Mouse (Mus musculus) midbrain, embryonic 14.5 days (tissue): ENCODE data around the gene Cenpv. TPM values are rescaled to one million over a fixed set of nuclear protein-coding genes. Genes with fewer than 3 reads are reported as not detected.

Source experiments
- ATAC-seq: fragments of 200-750 bp; cut with Nextera tagmentation; 2 replicates; pipeline ENCODE4 v1.8.0; 2017; ENCODE audit warnings: moderate number of reproducible peaks, moderate library complexity; ENCODE audit not compliant: low FRiP score, low TSS enrichment
- DNase-seq: peaks from one replicate; pipeline ENCODE4 v3.0.0-alpha.2; 2015
- H3K27ac ChIP-seq: fragments of 300-500 bp; sonication (generic); replicated peaks from 2 replicates; pipeline ENCODE4 v1.5.1; 2014; ENCODE audit warnings: mild to moderate bottlenecking, low read depth, low read length, moderate library complexity
- H3K27me3 ChIP-seq: fragments of 300-500 bp; sonication (generic); 2 replicates; pipeline ENCODE4 v1.6.1; 2014; ENCODE audit warnings: low read length, control low read depth, mixed read lengths; ENCODE audit not compliant: control insufficient read depth, insufficient read depth
- H3K36me3 ChIP-seq: fragments of 300-500 bp; sonication (generic); 2 replicates; pipeline ENCODE4 v1.6.1; 2014; ENCODE audit warnings: low read length, control low read depth; ENCODE audit not compliant: control insufficient read depth, insufficient read depth
- H3K4me1 ChIP-seq: fragments of 300-500 bp; sonication (generic); 2 replicates; pipeline ENCODE4 v1.6.1; 2014; ENCODE audit warnings: mild to moderate bottlenecking, antibody characterized with exemption, low read length, control low read depth; ENCODE audit not compliant: control insufficient read depth, insufficient read depth
- H3K4me2 ChIP-seq: fragments of 300-500 bp; sonication (generic); 2 replicates; pipeline ENCODE4 v1.6.1; 2014; ENCODE audit warnings: mild to moderate bottlenecking, low read length, moderate library complexity
- H3K4me3 ChIP-seq: fragments of 300-500 bp; sonication (generic); replicated peaks from 2 replicates; pipeline ENCODE4 v1.5.1; 2014; ENCODE audit warnings: low read depth, low read length
- H3K9ac ChIP-seq: fragments of 300-500 bp; sonication (generic); replicated peaks from 2 replicates; pipeline ENCODE4 v1.6.1; 2014; ENCODE audit warnings: mild to moderate bottlenecking, low read length, moderate library complexity
- H3K9me3 ChIP-seq: fragments of 300-500 bp; sonication (generic); 2 replicates; pipeline ENCODE4 v1.6.1; 2016; ENCODE audit warnings: low read length, control low read depth, mixed read lengths; ENCODE audit not compliant: control insufficient read depth
- WGBS: fragments of 180-500 bp; shearing (Covaris S2); extraction: QIAGEN DNeasy Blood & Tissue Kit; methylation state at CpG from one replicate; pipeline ENCODE4 v1.1.7; 2014; 5-methylcytosine and 5-hydroxymethylcytosine counted together
- polyA plus RNA-seq: library from polyadenylated mRNA; unstranded; fragments of >200 nt; fragmentation: Nextera tagmentation; extraction: Ambion mirVana; gene quantifications from 2 replicates; pipeline ENCODE4 v1.2.1, GENCODE M21; 2014

Cenpv gene
- polyA plus RNA-seq, 1 experiment from 2014 or later, result 72.2 TPM

DNA sequence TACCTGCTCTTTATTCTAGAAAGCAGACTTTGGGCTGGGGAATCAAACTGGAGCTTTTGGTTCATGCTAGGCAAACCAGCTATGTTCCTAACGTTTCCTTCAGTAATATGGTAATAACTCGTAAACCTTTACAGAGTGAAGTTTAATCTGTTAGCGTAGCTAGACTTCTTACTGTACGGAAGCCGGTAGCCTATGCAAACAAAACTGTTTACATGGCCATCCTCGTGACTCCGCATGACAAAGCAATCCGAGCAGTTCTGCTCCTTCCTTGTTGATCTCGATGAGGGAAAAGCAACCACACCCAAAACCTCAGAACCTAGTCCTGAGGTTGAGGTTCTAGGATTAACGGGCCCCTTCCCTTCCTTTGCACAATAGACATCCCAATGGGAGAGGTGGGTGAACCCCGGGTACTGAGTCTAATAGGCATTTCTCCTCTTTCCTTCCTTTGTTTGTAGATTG lies 11.2 kb upstream of the Cenpv start:
- H3K4me2 ChIP-seq, result peak overlapping the region; percentile 85
- peak overlapping the region; percentile 95 for H3K9ac ChIP-seq
- H3K36me3 ChIP-seq, result peaks cover 19% of the 10 kb centered on the region
- peaks cover 31% of the 10 kb centered on the region for H3K4me1 ChIP-seq
- H3K9me3 ChIP-seq, result no peaks in the 10 kb centered on the region
- WGBS, result 4% methylated on average over 11 of the region's 11 CpGs
- peak; percentile 79 for DNase-seq
- H3K27me3 ChIP-seq, result no peaks in the 10 kb centered on the region
- peak overlapping the region; percentile 55 for H3K4me3 ChIP-seq
- peak overlapping the region; percentile 98 for H3K27ac ChIP-seq
- no peak for ATAC-seq

DNA sequence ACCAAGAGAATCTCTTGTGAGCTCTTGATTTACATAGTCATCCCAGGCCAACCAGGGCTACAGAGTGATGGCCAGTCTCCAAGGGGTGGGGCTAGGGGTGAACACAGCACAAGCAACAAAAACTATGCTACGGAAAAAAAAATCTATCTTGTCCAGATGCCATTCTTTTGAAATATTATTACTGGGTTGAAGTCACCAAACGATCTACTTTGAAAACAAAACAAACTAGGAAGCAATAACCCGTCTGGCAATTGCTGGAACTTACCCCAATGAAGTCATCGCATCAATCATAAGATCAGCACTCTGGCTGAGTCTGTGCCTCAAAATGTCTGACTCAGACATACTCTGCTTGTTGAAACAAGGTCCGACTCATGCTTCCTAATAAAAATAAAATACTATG lies 10.7 kb upstream of the Cenpv start:
- peaks cover 16% of the 10 kb centered on the region for H3K36me3 ChIP-seq
- H3K4me3 ChIP-seq, result peak overlapping the region; percentile 55
- H3K9me3 ChIP-seq, result no peaks in the 10 kb centered on the region
- H3K9ac ChIP-seq, result peak overlapping the region; percentile 95
- 20% methylated on average over 5 of the region's 5 CpGs for WGBS
- peak overlapping the region; percentile 98 for H3K27ac ChIP-seq
- H3K4me2 ChIP-seq, result peak overlapping the region; percentile 85
- DNase-seq (peak; percentile 69), ATAC-seq (no peak)
- H3K4me1 ChIP-seq, result peaks cover 26% of the 10 kb centered on the region
- no peaks in the 10 kb centered on the region for H3K27me3 ChIP-seq

DNA sequence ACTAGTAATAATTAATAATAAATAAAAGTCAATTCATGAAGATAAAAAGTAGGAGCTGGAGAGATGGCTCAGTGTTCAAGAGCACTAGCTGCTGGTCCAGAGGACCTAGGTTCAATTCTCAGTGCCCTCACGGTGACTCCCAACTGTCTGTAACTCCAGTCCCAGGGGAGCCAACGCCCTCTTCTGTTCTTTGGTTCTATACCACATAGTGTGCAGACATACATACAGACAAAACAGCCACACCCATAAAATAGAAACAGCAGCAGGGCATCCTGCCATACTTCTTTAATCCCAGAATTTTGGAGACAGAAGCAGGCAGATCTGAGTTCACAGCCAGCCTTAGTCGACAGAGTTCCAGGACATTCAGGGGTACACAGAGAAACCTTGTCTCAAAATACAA lies 4.9 kb upstream of the Cenpv start:
- Histone ChIP-seq H3K36me3 (no peaks in the 10 kb centered on the region), H3K27ac (no peak overlapping the region), H3K27me3 (no peaks in the 10 kb centered on the region), H3K9me3 (no peaks in the 10 kb centered on the region), H3K9ac (no peak overlapping the region), H3K4me3 (no peak overlapping the region), H3K4me2 (no peak overlapping the region), H3K4me1 (0 out of 2 replicates have a peak, but pooled peaks cover 4% of the 10 kb centered on the region)
- whole genome bisulfite sequencing, result 91% methylated on average over 3 of the region's 3 CpGs
- ATAC-seq, result no peak
- no peak for DNase-seq

DNA sequence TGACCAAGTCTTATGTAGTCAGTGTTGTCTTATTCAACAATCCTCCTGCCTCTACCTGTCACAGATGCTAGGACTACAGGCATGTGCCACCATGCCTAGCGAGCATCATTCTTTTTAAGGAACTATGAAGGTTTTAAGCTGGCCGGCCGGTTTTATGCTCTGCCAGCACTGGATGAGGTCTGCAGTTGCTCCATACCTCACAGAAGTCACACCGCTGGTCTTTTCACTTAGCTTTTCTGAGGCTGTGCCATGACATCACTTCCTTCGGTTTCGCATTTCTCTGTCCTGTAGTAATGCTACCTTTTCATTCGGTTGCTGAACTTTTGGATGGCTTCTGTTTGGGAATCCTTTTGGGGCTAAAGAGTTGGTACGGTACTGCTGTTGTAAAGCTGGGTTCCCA lies 2.5 kb upstream of the Cenpv start:
- no peak for ATAC-seq
- Histone ChIP-seq H3K27me3 (no peaks in the 10 kb centered on the region), H3K4me3 (no peak overlapping the region), H3K36me3 (no peaks in the 10 kb centered on the region), H3K4me1 (peaks cover 15% of the 10 kb centered on the region), H3K9me3 (no peaks in the 10 kb centered on the region), H3K27ac (no peak overlapping the region), H3K4me2 (no peak overlapping the region), H3K9ac (no peak overlapping the region)
- WGBS, result 86% methylated on average over 8 of the region's 8 CpGs
- DNase-seq, result no peak

DNA sequence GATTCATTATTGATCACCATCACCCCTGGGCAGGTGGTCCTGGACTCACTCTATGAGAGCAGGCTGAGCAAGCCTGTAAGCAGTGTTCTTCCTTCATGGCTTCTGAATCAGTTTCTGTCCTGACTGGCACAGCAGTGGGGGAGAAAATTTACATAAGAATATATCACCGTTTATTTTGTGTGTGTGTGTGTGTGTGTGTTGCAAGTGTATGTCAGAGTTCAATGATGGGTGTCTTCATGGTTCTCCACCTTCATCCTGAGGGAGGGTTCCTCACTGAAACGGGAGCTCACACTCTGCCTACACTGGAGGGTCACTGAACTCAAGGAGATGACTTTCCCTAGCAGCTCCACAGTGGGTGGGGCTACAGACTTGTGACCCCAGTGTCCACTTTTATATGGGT lies 1.9 kb upstream of the Cenpv start:
- peaks cover 15% of the 10 kb centered on the region for H3K4me1 ChIP-seq
- 56% methylated on average over 2 of the region's 2 CpGs for WGBS
- H3K9ac ChIP-seq, result no peak overlapping the region

DNA sequence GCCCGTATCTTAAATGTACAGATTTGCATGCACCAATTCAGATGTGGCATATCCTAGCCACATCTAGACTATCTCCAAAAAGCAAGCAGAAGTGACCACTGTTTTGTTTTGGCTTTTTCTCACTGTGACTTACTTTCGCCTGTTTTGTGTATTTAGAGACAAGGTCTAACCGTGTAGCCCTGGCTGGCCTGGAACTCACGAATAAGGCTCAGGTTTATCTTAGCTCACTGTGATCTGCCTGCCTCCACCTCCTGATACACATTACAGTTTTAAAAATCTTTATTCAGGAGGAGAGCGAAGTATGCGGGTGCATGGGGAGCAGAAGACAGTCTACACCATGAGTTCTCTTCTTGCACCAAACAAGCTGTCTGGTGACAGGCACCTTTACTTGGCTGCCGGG lies 1.1 kb upstream of the Cenpv start:
- H3K9ac ChIP-seq, result no peak overlapping the region
- H3K4me3 ChIP-seq, result no peak overlapping the region
- H3K4me2 ChIP-seq, result no peak overlapping the region
- H3K27me3 ChIP-seq, result no peaks in the 10 kb centered on the region
- DNase-seq (no peak), ATAC-seq (no peak)
- H3K27ac ChIP-seq, result no peak overlapping the region
- H3K36me3 ChIP-seq, result no peaks in the 10 kb centered on the region
- WGBS, result 83% methylated on average over 7 of the region's 7 CpGs
- H3K9me3 ChIP-seq, result no peaks in the 10 kb centered on the region
- peaks cover 15% of the 10 kb centered on the region for H3K4me1 ChIP-seq

More for the DNA sequence above, 1.9 kb upstream of the Cenpv start:
- no peak for ATAC-seq
- Histone ChIP-seq H3K4me2 (no peak overlapping the region), H3K36me3 (no peaks in the 10 kb centered on the region), H3K9me3 (no peaks in the 10 kb centered on the region), H3K27ac (no peak overlapping the region), H3K27me3 (no peaks in the 10 kb centered on the region), H3K4me3 (no peak overlapping the region)
- DNase-seq, result no peak

DNA sequence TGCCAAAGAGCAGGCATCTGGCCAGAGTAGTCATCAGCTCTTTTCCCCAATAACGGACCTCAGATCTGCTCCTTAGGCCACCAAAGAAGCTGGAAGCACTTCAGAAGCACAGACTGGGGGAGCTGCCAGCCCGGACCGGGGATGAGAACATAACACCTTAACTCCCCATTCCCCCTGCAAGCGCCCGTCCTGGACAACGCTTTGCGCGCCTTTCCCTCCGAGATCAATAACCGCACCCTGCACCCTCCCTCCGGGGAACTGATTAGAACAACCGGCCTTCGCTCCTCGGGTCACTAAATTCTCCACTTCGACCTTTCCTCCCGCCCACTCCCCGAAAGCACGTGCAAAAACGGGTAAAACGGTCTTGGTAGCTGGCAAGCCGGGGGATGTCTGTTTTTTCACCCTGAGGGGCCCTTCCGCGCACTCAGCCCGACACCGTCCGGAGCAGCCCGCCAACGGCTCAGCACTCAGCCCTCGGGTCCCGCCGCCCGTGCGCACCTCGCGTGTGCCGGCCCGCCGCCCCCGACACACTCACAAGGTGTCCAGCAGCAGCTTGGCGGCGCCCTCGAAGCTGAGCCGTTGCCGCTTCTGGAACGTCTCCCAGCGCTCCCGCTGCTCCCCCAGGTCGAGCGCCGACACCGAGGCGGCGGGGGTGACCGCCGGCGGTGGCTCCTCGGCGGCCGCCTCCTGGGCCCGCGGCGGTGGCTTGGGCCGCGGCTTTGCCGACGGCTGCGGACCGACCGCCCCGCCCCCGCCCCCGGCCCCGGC lies 556 bp downstream of the Cenpv start:
- peak; percentile 79 for ATAC-seq
- under 1% methylated on average over 70 of the region's 73 CpGs for WGBS
- DNase-seq, result peak; percentile 77
- Histone ChIP-seq H3K9ac (peak overlapping the region; percentile 93), H3K27me3 (no peaks in the 10 kb centered on the region), H3K9me3 (no peaks in the 10 kb centered on the region), H3K4me2 (peak overlapping the region; percentile 85), H3K4me1 (peaks cover 15% of the 10 kb centered on the region), H3K36me3 (peaks cover 7% of the 10 kb centered on the region), H3K4me3 (peak overlapping the region; percentile 81), H3K27ac (peak overlapping the region; percentile 86)

DNA sequence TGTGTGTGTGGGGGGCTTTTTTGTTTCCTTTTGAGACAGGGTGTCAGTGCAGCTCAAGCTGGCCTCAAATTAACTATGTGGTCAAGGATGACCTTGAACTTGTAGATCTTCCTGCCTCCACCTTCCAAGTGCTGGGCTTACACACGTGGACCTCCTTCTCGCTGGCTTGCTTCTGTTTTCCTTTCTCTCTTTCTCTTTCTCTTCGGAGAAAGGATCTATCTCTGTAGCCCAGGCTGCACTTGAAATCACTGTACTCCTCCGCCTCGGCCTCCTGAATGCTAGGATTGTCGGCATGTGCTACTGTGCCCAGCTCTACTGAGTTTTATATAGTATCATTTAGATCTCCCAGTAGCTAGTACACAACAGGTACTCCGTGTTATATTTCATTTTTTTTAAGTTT lies 1.5 kb downstream of the Cenpv start:
- Histone ChIP-seq H3K9ac (peak overlapping the region; percentile 47; the same call in 1 of the 2 replicates), H3K9me3 (no peaks in the 10 kb centered on the region), H3K27ac (no peak overlapping the region), H3K4me2 (peak overlapping the region; percentile 85), H3K36me3 (peaks cover 14% of the 10 kb centered on the region), H3K27me3 (no peaks in the 10 kb centered on the region), H3K4me1 (peaks cover 15% of the 10 kb centered on the region), H3K4me3 (peak overlapping the region; percentile 81)
- no peak for ATAC-seq
- WGBS, result 17% methylated on average over 7 of the region's 7 CpGs
- DNase-seq, result peak; percentile 56

DNA sequence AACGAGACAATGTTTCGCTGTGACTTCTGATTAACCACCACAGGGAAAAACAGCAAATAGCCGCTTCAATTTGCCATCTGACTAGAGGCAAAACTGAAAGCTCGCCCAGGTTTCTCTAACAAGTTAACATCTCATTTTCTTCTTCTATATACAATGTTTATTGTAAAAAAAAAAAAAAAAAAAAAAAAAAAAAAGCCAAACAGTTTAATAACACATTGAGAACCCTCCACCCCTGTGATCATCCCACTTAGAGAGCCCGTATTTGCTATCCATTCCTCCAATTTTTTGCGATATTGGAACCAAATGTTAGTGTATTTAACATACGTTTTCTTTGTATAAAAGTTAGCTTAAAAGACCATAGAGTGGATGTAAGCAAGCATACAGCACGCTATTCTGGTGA lies 2.0 kb downstream of the Cenpv start:
- Histone ChIP-seq H3K27ac (no peak overlapping the region), H3K9me3 (no peaks in the 10 kb centered on the region), H3K36me3 (peaks cover 18% of the 10 kb centered on the region), H3K4me1 (peaks cover 15% of the 10 kb centered on the region), H3K9ac (peak overlapping the region; percentile 47; the same call in 1 of the 2 replicates), H3K4me3 (peak overlapping the region; percentile 81), H3K27me3 (no peaks in the 10 kb centered on the region), H3K4me2 (peak overlapping the region; percentile 85)
- DNase-seq, result no peak
- ATAC-seq, result no peak
- WGBS, result 84% methylated on average over 8 of the region's 8 CpGs
